Mouse (Mus musculus): ENCODE measurements around the gene Hoxd9.
A peak's percentile ranks its signal among the peaks of the same experiment; 100 is the strongest.

Hoxd9 gene

DNA sequence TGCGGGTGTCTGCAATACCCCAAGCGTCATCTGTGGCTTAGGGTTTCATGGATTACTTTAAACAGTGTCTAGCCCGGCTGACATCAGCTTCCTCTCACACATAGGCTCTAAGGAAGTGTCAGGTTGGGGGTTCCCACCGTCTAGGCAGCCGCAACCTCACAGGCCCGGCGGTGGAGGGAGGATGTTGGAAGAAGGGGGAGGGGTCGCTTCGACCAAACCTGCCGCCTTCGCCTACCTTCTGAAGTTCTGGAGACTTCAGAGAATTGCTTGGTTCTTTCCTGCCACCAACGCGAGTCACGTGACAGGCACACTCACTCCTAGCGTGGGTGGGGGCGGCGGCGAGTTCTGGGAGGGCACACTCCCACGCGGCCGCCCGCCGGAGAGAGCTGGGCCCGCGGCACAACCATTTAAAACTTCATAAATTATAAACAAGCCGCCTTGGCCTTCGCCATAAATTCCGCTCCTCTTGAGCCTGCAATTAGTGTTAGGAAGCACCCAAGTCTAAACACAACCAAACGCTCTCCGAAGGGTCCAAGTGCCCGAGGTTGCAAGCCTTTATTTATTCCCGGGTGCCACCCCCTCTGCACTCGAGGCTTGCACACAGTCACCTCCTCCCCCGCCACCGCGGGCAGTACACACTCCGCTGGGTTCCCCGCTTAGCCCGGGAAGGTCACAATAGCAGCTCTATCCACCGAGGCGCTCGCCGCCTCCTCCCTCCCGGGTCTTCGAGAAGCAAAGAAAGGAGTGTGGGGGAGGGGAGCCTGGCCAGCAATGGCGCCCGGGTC is 52.0 kb downstream of the Hoxd9 start:
- peak; percentile 92 for DNase-seq (ENCODE audit: low spot score)

All from embryo, embryonic 10.5 days (tissue).